Mouse (Mus musculus): ENCODE data around the gene Olfr884.

Gene Olfr884

GRCm38 (mm10) chr9:38046255-38046654 is at the start of gene Olfr884:
TSS of gene Olfr884 (plus strand) at chr9:38046555.
- DNase-seq (ENCODE audit: low spot score), result no peak

- no peak for DNase-seq (ENCODE audit: low spot score)
These were observed 47.7 kb upstream of the Olfr884 start for GRCm38 (mm10) chr9:37998581-37999204.

GRCm38 (mm10) chr9:38000021-38000420 is 46.3 kb upstream of the Olfr884 start:
- DNase-seq (ENCODE audit: low spot score), result no peak

- DNase-seq (ENCODE audit: low spot score), result no peak
These were observed 20.8 kb upstream of the Olfr884 start, which contains the start of gene Olfr883 for GRCm38 (mm10) chr9:38025508-38025907. TSS of gene Olfr883 (plus strand) at chr9:38025808.

DNA sequence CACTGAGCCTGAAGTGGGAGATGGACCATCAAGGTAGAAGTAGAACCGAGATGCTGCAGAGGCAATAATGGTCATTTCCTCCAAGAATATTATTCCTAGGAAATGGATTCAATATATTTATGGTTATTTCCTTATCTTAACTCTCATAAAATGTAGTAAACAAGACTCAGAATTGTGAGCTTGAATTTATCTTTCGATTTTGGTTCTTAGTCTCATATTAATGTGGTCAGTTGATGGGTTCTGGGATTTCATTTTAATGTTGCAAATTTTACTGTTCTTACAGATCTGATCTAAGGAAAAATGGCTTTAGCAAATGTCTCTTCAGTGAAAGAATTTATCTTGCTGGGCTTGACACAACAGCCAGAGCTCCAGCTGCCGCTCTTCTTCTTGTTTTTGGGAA is 14.7 kb downstream of the Olfr884 start, which contains the start of gene Olfr885:
Gene Olfr885, plus strand, starts transcription at position 301 of the 400 bp plus-strand sequence.
- no peak for DNase-seq (ENCODE audit: low spot score)

GRCm38 (mm10) chr9:38083772-38084171 is 37.4 kb downstream of the Olfr884 start, which contains the start of gene Olfr887:
TSS of gene Olfr887 (plus strand) at chr9:38084072.
- DNase-seq (ENCODE audit: low spot score), result no peak
